Mouse (Mus musculus) embryonic fibroblast, embryonic 13.5 days (primary cell): ENCODE measurements around the gene Lce6a.

Experiments used
- CTCF ChIP-seq: IDR thresholded peaks from 2 replicates; pipeline ENCODE4 v1.5.1; 2011; ENCODE audit warnings: mild to moderate bottlenecking, control low read depth, low read length, moderate library complexity, borderline replicate concordance; ENCODE audit not compliant: insufficient read depth
- POLR2A ChIP-seq: IDR thresholded peaks from 2 replicates; pipeline ENCODE4 v1.6.1; 2011; ENCODE audit warnings: low read depth, mild to moderate bottlenecking, control low read depth, low read length, moderate library complexity

DNA sequence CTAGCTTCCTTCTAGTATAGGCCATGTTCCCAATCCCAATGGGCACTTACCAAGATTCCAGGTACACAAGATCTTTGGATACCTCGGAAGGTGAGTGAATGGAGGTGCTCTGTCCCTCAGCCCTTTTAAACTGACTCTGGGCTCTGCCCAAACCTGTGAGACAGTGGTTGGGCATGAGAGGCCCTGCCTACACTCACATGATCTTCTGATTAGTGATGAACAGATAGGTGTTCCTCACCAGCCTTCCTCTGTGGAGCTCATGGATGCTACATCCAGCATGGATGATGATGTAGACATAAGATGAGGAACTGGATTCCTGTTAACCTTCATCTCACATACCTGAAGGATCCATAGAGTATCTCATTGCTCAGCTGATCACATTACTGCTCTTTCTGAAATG is 26.7 kb upstream of the Lce6a start, which contains the start of gene Lce1a1:
- TF ChIP-seq CTCF (no peak), POLR2A (no peak)
